Mouse (Mus musculus): Measurements from ENCODE around the gene Tasp1.

GRCm38 (mm10) chr2:139860133-139860494, 206.5 kb downstream of the Tasp1 start:
- TF ChIP-seq CTCF (IDR thresholded peaks at IDR 0.05; ENCODE audit: low read depth) = no peak
- TF ChIP-seq EP300 (IDR thresholded peaks at IDR 0.05; ENCODE audit: low read depth) = no peak

All from liver, postnatal 0 days (tissue).